Mouse (Mus musculus): ENCODE data around the gene Btbd6. TPM values are rescaled to one million over a fixed set of nuclear protein-coding genes. Genes with fewer than 3 reads are reported as not detected.

Gene Btbd6
- 9.2 and 10.1 TPM in 2 replicates for polyA plus RNA-seq (2016; fragmentation: Nextera tagmentation; extraction: Ambion mirVana)

DNA sequence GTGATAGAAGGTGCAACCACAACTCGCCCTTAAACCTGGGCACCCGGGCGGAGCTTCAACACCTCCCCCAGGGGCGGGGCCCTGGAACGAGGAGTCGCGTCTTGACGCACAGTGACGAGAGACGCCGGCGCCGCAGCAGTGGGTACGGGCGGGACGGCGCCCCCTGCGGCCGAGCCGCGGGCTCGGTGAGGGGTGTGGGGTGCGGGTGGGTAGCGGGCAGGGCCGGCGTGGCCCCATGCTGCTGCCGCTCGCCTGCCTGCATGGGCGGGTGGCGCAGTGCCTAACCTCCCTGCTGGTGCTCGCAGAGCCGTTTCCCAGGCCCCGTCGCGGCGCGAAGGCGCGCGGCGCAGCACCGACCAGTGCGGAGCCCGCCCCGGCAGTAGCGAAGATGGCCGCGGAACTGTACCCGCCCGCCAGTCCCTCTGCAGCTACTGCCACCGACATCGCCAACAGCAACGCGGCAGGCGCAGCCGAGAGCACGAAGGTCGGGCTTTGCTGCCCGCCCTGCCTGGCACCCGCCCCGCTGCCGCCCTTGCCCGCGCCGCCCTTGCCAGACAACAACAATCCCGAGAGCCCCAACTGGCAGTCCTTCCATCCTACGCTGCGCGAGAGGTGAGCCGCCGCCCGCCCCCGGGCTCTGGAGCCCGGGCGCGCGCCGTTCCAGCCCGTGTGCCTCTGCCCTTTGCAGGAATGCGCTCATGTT is at the start of gene Btbd6:
Gene Btbd6 (plus strand): TSS at position 112 of the 703 bp plus-strand sequence.
- Histone ChIP-seq H3K9me3 (replicated peaks) (no peaks in the 10 kb centered on the region), H3K36me3 (peaks cover 77% of the 10 kb centered on the region), H3K27me3 (replicated peaks) (no peaks in the 10 kb centered on the region), H3K27ac (peak within 1 kb of the TSS; percentile 81), H3K9ac (peak within 1 kb of the TSS; percentile 82), H3K4me1 (peaks cover 21% of the 10 kb centered on the region), H3K4me3 (peak within 1 kb of the TSS; percentile 75), H3K4me2 (peak within 1 kb of the TSS; percentile 94)
- ATAC-seq: peak; percentile 93
- under 1% methylated on average over 77 of the region's 80 CpGs for WGBS (ENCODE audit: insufficient replicate concordance)

DNA sequence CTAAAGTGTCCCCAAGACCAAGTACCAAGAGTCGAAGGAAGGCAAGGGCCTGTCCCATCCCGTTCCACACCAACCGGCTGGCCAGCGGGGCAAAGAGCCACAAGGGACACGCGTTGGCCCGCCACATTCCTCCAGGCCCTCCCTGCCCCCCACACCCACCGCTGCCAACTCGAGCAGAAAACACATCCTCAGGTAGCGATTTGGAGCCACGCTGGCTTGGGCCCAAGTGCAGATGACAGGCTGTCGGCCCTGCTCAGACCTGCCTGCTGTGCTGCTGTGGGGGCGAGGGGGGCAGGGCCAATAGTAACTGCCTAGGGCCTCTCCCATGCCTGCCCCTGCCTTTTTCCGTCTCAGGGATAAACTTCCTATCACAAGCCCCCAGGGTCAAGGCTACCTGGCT is 49.0 kb upstream of the Btbd6 start:
- Histone ChIP-seq H3K27ac (no peak overlapping the region), H3K27me3 (replicated peaks) (peaks cover 90% of the 10 kb centered on the region), H3K4me1 (peaks cover 18% of the 10 kb centered on the region), H3K9ac (no peak overlapping the region), H3K9me3 (replicated peaks) (no peaks in the 10 kb centered on the region), H3K36me3 (no peaks in the 10 kb centered on the region), H3K4me2 (no peak overlapping the region), H3K4me3 (no peak overlapping the region)
- no peak for ATAC-seq
- 72% methylated on average over 14 of the region's 14 CpGs for WGBS (ENCODE audit: insufficient replicate concordance)

DNA sequence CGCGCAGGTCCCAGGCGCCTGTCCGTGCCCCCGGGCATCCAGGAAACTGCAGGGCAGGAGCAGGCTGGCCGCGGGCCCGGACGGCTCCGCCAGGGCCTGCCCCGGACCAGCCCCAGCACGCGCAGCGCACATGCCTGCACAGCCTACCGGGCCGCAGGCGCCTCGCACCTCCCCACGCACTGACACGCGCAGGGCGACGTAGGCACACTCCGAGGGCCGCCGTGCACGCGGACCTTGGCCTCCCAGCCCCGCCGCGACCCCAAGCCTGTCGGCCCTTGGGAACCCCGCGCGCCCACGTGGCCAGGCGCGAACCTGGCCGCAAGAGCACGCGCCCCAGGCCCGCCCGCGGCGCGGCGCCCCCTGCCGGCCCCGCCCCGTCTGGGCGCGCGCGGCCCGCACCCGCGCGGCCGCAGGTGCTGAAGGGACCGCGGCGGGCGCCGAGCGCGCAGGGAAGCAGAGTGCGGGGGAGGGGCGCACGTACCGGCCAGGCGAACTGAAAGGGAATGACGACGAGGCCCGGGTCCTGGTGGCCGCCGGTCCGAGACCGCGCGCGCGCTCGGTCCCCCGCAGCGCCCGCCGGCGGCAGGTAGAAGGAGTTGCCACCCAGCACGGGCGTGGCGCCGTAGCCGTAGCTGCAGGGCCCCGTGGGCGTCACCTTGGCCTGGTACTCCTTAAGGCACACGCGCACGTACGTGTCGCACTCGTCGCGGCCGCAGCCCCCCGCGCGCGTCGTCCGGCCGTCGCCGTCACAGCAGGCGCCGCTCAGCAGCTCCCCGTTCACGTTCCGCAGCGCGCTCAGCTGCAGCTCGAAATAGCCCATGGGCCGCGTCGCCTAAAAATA is 47.7 kb upstream of the Btbd6 start:
- Histone ChIP-seq H3K9me3 (replicated peaks) (no peaks in the 10 kb centered on the region), H3K4me2 (peak overlapping the region; percentile 72), H3K27me3 (replicated peaks) (peaks cover 97% of the 10 kb centered on the region), H3K36me3 (no peaks in the 10 kb centered on the region), H3K9ac (0 out of 2 replicates have a peak overlapping the region, but pooled peaks have one; percentile 22), H3K27ac (no peak overlapping the region), H3K4me1 (peaks cover 23% of the 10 kb centered on the region), H3K4me3 (peak overlapping the region; percentile 53)
- WGBS (ENCODE audit: insufficient replicate concordance): 4% methylated on average over 106 of the region's 124 CpGs
- no peak for ATAC-seq

DNA sequence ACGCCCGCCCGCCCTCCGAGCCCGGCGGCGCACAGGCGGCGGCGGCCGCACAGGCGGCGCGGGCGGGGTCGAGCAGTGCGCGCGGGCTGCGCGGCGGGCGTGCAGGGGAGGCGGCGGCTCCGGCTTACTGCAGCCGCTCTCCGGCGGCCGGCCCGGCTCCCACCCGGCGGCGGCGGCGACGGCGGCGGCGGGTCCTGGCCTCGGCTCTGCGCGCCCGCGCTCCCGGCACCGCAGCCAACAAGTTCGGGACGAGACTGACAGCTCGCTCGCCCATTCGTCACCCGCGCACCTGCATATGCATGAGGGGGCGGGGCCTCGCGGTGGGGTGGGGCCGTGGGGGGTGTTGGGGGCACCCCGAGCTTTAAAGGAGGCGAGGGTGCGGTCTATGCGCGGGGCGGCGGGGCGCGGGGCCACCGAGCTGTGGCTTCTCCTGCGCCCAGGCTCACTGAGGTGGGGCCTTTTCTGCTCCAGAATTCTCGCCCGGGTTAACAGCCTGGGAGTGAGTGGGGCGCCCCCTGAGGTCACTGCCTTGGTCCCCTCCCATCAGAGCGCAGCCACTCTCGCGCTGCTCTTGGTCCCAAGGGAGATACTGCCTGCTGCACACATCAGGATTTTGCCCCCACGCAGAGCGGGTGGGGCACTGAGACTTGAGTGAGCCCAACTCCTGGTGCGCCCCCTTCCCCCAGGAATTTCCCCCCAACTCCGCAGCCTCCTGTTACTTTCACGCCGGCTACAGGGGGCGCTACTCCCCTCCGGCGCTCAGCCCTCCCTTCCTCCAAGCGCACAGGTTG is 46.5 kb upstream of the Btbd6 start, which contains the start of gene Jag2:
Gene Jag2 (minus strand): TSS at position 215 of the 791 bp plus-strand sequence.
- WGBS (ENCODE audit: insufficient replicate concordance): 1% methylated on average over 75 of the region's 85 CpGs
- H3K27ac ChIP-seq: no peak within 1 kb of the TSS
- ATAC-seq: peak; percentile 22; the same call in 1 of the 2 replicates
- peak within 1 kb of the TSS; percentile 72 for H3K4me2 ChIP-seq
- H3K27me3 ChIP-seq (replicated peaks): peaks cover 85% of the 10 kb centered on the region
- 0 out of 2 replicates have a peak within 1 kb of the TSS, but pooled peaks have one; percentile 22 for H3K9ac ChIP-seq
- peak within 1 kb of the TSS; percentile 53 for H3K4me3 ChIP-seq
- no peaks in the 10 kb centered on the region for H3K36me3 ChIP-seq
- peaks cover 23% of the 10 kb centered on the region for H3K4me1 ChIP-seq
- no peaks in the 10 kb centered on the region for H3K9me3 ChIP-seq (replicated peaks)

DNA sequence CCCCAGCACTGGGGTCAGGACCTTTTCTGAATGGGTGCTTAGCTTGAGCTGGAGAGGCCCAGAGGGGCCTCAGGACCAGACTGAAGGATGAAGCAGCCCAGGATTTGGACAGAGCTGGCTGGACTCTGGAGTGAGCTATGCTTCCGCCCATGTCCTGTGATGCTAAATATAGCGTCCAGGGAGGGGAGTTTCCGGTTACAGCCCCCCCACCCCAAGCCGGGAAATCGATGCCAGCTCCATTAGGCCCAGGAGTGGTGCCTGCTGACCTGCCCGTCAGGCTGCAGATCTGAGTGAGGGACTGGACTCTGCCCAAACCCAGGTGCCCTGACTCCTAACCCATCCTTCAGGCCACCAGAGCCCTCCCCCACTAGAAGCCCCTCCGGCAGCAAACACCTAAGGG is 43.6 kb upstream of the Btbd6 start:
- 51% methylated on average over 7 of the region's 7 CpGs for WGBS (ENCODE audit: insufficient replicate concordance)
- Histone ChIP-seq H3K4me1 (peaks cover 23% of the 10 kb centered on the region), H3K36me3 (no peaks in the 10 kb centered on the region), H3K4me2 (no peak overlapping the region), H3K9me3 (replicated peaks) (no peaks in the 10 kb centered on the region), H3K27me3 (replicated peaks) (peaks cover 56% of the 10 kb centered on the region), H3K4me3 (no peak overlapping the region), H3K27ac (no peak overlapping the region), H3K9ac (no peak overlapping the region)
- ATAC-seq: no peak

DNA sequence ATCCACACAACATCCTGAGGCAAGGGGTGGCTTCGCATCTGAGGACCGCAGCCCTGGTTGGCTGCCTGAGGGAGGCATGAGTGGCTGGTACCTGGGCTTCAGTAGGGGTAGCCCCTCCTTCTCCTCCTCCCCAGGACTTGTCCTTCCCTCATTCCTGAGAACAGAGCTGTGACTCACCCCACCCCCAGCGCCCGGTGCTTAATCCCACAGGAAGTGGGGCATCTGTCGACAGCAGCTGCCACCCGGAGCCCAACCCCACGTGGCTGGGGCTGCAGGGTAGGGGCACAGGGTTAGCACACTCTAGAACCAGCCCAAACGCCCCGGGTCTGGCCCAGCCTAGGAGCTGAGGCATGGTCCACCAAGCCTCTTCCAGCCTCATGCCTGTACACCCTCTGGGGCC is 38.4 kb upstream of the Btbd6 start:
- H3K9ac ChIP-seq: no peak overlapping the region
- peaks cover 17% of the 10 kb centered on the region for H3K4me1 ChIP-seq
- H3K4me3 ChIP-seq: no peak overlapping the region
- no peaks in the 10 kb centered on the region for H3K36me3 ChIP-seq
- no peaks in the 10 kb centered on the region for H3K9me3 ChIP-seq (replicated peaks)
- no peak overlapping the region for H3K27ac ChIP-seq
- WGBS (ENCODE audit: insufficient replicate concordance): 37% methylated on average over 9 of the region's 9 CpGs
- ATAC-seq: no peak
- H3K4me2 ChIP-seq: no peak overlapping the region
- peaks cover 12% of the 10 kb centered on the region for H3K27me3 ChIP-seq (replicated peaks)

DNA sequence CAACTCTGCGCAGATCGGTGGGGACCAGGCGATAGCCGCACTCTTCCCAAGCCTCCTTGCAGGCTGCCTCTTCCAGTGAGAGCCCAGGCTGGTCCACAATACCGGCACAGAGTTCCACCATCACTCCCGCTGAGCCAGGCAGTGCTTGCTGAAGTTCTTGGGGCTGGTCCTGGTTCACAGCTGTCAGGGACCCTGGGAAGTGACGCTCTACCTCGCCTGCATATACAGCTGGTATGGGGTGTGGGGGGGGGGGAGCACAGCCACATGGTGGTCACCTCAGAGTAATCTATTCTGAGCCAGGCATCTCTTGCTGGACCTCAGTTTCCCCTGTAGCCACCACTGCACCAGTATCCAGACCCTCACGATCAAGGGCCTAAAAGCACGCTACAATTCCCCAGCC is 37.9 kb upstream of the Btbd6 start:
- Histone ChIP-seq H3K9me3 (replicated peaks) (no peaks in the 10 kb centered on the region), H3K27me3 (replicated peaks) (peaks cover 8% of the 10 kb centered on the region), H3K4me1 (peaks cover 17% of the 10 kb centered on the region), H3K4me3 (no peak overlapping the region), H3K4me2 (no peak overlapping the region), H3K9ac (no peak overlapping the region), H3K36me3 (no peaks in the 10 kb centered on the region), H3K27ac (no peak overlapping the region)
- ATAC-seq: no peak
- WGBS (ENCODE audit: insufficient replicate concordance): 66% methylated on average over 10 of the region's 10 CpGs

DNA sequence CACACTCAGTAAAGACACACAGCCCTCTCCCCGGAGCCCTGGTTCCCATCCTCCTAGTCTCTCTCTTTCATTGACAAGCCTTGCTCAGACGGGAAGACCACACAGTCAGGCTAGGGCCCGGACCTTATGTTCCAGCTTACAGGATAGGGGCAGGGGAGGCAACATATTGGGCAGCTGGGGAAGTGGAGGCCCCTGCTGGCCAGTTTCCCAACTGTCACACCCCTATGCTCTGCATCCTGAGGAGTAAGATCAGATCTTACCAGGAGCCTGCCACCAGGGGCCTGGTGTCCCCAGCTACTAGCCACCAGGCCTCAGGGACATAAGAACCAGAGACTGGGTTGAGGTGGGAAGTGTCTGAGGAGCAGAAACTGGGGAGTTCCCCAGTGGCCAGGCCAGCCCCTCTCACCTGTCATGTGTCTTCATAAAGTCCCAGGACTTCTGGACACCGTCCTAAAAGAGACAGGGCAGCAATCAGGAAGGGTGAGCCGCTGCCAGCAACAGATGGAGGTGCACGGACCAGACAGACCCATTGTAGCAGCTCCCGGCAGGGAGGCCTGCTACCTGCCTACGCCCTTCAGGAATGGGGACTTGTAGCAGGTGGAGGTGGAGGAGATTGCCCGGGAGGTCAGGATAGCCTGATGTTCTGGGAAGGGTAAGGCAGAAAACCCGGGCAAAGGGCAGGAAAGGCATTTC is 37.3 kb upstream of the Btbd6 start:
- WGBS (ENCODE audit: insufficient replicate concordance): 56% methylated on average over 10 of the region's 10 CpGs
- no peaks in the 10 kb centered on the region for H3K9me3 ChIP-seq (replicated peaks)
- peaks cover 17% of the 10 kb centered on the region for H3K4me1 ChIP-seq
- no peak overlapping the region for H3K4me2 ChIP-seq
- no peaks in the 10 kb centered on the region for H3K36me3 ChIP-seq
- ATAC-seq: no peak
- peaks cover 8% of the 10 kb centered on the region for H3K27me3 ChIP-seq (replicated peaks)
- no peak overlapping the region for H3K9ac ChIP-seq
- H3K27ac ChIP-seq: no peak overlapping the region
- H3K4me3 ChIP-seq: no peak overlapping the region

DNA sequence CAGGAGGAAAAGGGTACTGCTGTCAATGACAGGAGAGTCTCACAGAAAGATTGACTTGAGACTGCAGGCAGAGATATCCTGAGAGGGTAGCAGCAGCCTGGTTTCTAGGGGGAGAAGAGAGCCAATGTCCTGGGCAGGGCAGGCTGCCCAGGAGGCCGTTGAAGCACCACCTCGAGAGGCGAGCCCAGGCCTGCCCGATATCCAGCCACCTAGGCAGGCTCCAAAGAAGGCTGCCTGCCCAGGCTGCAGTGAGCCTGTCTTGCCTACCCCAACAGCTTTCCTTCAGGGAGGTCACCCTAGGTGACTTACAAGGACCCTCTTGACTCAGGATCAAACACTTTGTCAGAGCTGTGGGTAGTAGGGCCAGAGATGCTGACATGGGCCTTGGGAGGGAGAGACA is 36.0 kb upstream of the Btbd6 start:
- Histone ChIP-seq H3K9ac (no peak overlapping the region), H3K27me3 (replicated peaks) (peaks cover 14% of the 10 kb centered on the region), H3K4me2 (no peak overlapping the region), H3K4me3 (no peak overlapping the region), H3K36me3 (no peaks in the 10 kb centered on the region), H3K9me3 (replicated peaks) (no peaks in the 10 kb centered on the region), H3K4me1 (peaks cover 17% of the 10 kb centered on the region), H3K27ac (no peak overlapping the region)
- WGBS (ENCODE audit: insufficient replicate concordance): 71% methylated on average over 4 of the region's 4 CpGs
- no peak for ATAC-seq

DNA sequence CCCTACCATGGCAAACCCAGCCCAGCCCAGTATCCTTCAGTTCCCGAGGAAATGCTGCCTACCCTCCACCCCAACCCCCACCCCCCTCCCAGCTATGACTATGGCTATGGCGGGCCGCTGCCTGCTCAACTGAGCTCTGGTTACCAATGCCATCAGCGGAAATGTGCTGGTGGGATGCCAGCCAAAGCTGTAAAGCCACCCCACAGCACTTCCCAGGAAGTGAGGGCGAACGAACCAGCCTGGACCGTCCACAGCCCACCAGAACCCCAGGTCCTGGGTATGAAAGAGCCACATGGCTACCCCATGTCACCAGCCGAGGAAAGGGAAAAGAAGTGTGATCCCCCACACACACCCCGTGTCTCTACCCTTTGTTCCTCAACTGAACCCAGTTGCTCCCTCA is 35.6 kb upstream of the Btbd6 start:
- Histone ChIP-seq H3K27me3 (replicated peaks) (peaks cover 18% of the 10 kb centered on the region), H3K4me1 (peaks cover 17% of the 10 kb centered on the region), H3K4me2 (no peak overlapping the region), H3K36me3 (no peaks in the 10 kb centered on the region), H3K9ac (no peak overlapping the region), H3K27ac (no peak overlapping the region), H3K4me3 (no peak overlapping the region), H3K9me3 (replicated peaks) (no peaks in the 10 kb centered on the region)
- no peak for ATAC-seq
- WGBS (ENCODE audit: insufficient replicate concordance): 68% methylated on average over 9 of the region's 9 CpGs

DNA sequence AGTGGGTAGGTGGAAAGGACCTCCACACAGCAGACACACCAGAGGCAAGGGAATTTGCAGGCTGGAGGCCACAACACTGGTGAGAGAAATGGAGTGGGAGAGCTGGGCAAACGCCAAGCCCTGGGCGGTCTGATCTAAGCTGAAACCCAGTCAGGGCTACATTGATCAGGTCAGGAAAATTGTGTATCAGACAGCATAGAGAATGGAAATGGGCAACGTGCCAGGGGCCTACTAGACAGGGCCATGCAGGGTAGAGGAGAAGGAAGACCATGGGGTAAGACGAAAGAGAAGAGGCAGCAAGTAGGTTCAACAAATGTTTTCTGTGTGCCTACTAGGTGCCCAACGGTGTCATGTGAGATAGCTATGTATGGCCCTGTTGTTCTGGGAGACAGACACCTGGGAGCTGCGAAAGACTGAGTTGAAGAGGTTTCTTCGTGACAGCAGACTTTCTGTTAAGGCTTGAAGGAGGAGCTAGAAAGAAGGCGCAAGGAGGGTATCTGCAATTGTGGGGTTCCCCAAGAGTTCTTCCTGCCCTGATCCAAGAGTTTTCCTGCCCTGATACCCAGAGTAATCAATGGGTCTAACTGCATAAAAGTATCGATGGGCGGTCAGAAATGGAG is 35.0 kb upstream of the Btbd6 start:
- H3K9ac ChIP-seq: peak overlapping the region; percentile 69
- no peak; the same call in 1 of the 2 replicates for ATAC-seq
- peak overlapping the region; percentile 71 for H3K4me3 ChIP-seq
- no peaks in the 10 kb centered on the region for H3K9me3 ChIP-seq (replicated peaks)
- H3K27me3 ChIP-seq (replicated peaks): peaks cover 20% of the 10 kb centered on the region
- peaks cover 17% of the 10 kb centered on the region for H3K4me1 ChIP-seq
- no peaks in the 10 kb centered on the region for H3K36me3 ChIP-seq
- 38% methylated on average over 10 of the region's 10 CpGs for WGBS (ENCODE audit: insufficient replicate concordance)
- H3K27ac ChIP-seq: no peak overlapping the region
- H3K4me2 ChIP-seq: peak overlapping the region; percentile 79

All from liver, embryonic 12.5 days (tissue).